Mouse (Mus musculus) lung, postnatal 0 days (tissue): ENCODE measurements around the gene Pigm.

Source experiments
- CTCF ChIP-seq: IDR thresholded peaks from 2 replicates; pipeline ENCODE4 v1.5.1; 2016; ENCODE audit warnings: antibody characterized with exemption, mild to moderate bottlenecking
- EP300 ChIP-seq: IDR thresholded peaks from 2 replicates; pipeline ENCODE4 v1.6.1; 2016; ENCODE audit warnings: antibody characterized with exemption, mild to moderate bottlenecking, control low read depth

- no peak for TF ChIP-seq CTCF
- TF ChIP-seq EP300, result no peak
These were observed 35.5 kb upstream of the Pigm start, which contains the start of gene Kcnj10 for GRCm38 (mm10) chr1:172340729-172341321.
